Mouse (Mus musculus) lung, postnatal 14 days (tissue): Measurements from ENCODE around the gene Rdh13.
"Not testable (repeated sequence)": the region's sequence is repeated elsewhere in the genome, so short reads cannot be mapped to it uniquely, and the experiment has no call there.

Source experiments
- DNase-seq: peaks from one replicate; pipeline ENCODE4 v3.0.0; 2021

The Rdh13 gene

GRCm38 (mm10) chr7:4431548-4431947 is 13.9 kb downstream of the Rdh13 start:
- DNase-seq, result peak; percentile 86

- DNase-seq, result no peak
Observed at GRCm38 (mm10) chr7:4430246-4430844, 15.1 kb downstream of the Rdh13 start.

- peak; percentile 94 for DNase-seq
Observed at GRCm38 (mm10) chr7:4427161-4427912, 18.1 kb downstream of the Rdh13 start.

- no peak for DNase-seq
Observed at GRCm38 (mm10) chr7:4420230-4420629, 25.2 kb downstream of the Rdh13 start.

- DNase-seq, result no peak
Observed at GRCm38 (mm10) chr7:4419681-4420080, 25.8 kb downstream of the Rdh13 start.

- not testable (repeated sequence) for DNase-seq
Observed at GRCm38 (mm10) chr7:4412406-4412805, 33.0 kb downstream of the Rdh13 start.

- no peak for DNase-seq
Observed at GRCm38 (mm10) chr7:4397730-4398129, 47.7 kb downstream of the Rdh13 start, which contains the start of gene Gp6. Gp6 (minus strand) TSS chr7:4397744.
